Mouse (Mus musculus): ENCODE measurements at regions not wholly inside any gene's neighbourhood (a gene's known extent, or its start where the extent isn't known, plus 50 kb on each side); places are given as distances from the start of the nearest gene placed in this dataset.
"Not testable (repeated sequence)": the region's sequence is repeated elsewhere in the genome, so short reads cannot be mapped to it uniquely, and the experiment has no call there.

DNA sequence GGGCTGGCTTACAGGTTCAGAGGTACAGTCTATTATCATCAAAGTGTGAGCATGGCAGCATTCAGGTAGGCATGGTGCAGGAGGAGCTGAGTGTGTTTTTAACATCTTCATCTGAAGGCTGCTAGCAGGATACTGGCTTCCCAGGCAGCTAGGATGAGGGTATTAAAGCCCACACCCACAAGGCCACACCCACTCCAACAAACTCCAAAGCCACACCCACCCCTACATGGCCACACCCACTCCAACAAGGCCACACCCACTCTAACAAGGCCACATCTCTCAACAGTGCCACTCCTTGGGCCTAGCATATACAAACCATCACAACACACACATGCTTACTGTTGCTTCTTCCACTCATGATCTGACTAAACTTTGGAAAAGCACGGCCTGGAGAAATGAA, 172.5 kb downstream of the Msrb3 start:
- DNase-seq (ENCODE audit: low spot score in 2 of 2): no peak

DNA sequence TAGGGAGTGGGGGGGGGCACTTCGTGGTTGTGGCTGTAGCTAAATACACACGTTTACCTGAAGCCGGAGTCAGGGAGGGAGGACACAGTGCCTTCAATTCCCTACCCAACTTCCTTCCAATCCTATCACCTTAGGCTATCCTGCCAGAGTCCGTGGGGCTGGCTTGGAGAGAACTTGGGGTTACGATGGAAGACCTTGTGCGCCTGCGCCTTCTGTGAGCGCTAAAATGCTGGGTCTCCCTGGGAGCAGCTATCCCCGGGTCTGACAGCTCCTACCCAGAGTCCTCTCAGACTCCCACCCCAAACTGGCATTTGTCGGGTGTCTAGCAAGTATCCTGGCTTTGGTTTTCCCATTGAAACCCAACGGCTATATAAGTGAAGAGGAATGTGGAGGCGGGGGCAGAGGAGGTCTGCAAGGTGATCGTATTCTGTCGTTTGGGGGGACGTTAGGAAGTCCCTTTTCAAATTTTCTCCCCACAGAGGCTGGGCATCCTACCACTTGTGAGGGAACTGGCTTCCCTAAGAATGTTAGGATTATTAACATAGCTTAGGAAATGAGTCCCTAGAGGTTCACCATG, 176.9 kb downstream of the Msrb3 start:
- no peak for DNase-seq (ENCODE audit: low spot score in 2 of 2)

DNA sequence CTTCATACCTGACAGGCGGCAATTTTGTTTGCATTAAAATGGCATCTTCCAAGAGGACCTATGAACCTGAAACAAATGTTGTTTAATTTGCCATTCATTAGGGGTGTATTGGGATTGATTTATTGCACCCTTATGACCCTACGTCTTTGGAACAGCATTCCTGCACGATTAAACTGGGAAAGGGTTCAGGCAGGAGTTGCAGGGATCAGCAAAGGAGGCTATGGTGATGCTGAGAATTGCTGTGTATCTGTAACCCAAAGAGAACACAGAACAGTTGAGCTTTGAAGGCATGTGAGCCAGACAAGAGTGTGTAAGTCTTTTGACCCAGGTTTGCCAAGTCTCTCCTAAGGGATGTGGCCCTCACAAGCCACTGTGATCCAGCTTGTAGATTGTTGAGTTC, 177.9 kb downstream of the Msrb3 start:
- DNase-seq (ENCODE audit: low spot score in 2 of 2): no peak

DNA sequence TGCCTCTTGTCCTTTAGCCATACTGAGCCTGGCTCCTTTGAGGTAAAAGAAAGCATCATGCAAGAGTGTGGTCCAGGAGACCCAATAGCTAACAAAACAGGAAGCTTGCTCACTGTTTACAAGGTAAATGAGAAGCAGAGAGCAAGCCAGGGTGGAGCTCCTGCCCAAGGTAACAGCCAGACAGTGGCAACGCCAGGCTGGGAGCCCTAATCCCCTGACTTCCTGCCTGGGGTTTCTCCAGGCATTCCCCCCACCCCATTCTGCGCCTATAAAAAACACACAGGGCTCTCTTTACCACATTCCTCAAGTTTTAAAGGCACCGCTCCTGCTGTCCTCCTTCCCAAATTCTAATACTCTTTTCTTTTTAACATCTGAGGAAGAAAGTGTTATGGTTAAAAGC, 178.8 kb downstream of the Msrb3 start:
- DNase-seq (ENCODE audit: low spot score in 2 of 2): no peak

DNA sequence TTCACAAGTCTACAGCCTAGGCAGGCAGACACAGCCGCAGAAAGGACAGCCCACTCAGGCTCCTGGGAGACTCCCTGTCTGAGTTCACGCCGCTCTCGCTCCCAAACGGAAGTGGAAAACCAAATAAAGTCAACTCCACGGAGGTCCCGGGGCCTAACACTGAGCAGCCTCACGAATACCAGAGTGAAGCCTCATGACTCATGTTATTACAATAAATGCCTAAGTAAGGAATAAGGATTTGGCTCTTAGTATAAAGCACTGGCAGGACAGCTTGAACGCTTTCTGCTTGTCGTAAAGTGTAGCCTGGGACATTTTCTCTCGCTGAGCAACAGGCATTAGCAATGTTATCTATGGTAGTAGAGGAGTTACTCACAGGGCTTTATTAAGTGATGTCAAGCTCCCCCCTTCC, 181.7 kb downstream of the Msrb3 start:
- DNase-seq (ENCODE audit: low spot score in 2 of 2): no peak

DNA sequence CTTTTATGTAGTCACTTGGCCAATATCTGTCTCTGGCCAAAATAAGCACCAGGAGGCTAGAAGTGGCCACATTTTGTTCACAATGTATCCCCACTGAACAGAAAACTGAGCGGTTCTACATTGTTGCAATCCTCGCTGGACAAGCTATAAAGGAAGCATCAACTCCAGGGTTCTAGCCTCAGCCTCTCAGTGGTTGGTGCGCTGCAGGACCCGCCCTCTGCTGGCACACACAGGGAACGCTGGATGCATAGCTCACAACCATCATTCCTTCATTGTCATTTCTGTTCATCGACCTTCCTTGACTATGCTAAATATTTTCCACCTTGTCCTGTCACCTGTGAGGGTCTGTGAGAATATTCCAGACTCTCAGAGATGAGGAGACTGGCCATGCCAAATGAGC, 182.5 kb downstream of the Msrb3 start:
- DNase-seq (ENCODE audit: low spot score in 2 of 2): no peak

DNA sequence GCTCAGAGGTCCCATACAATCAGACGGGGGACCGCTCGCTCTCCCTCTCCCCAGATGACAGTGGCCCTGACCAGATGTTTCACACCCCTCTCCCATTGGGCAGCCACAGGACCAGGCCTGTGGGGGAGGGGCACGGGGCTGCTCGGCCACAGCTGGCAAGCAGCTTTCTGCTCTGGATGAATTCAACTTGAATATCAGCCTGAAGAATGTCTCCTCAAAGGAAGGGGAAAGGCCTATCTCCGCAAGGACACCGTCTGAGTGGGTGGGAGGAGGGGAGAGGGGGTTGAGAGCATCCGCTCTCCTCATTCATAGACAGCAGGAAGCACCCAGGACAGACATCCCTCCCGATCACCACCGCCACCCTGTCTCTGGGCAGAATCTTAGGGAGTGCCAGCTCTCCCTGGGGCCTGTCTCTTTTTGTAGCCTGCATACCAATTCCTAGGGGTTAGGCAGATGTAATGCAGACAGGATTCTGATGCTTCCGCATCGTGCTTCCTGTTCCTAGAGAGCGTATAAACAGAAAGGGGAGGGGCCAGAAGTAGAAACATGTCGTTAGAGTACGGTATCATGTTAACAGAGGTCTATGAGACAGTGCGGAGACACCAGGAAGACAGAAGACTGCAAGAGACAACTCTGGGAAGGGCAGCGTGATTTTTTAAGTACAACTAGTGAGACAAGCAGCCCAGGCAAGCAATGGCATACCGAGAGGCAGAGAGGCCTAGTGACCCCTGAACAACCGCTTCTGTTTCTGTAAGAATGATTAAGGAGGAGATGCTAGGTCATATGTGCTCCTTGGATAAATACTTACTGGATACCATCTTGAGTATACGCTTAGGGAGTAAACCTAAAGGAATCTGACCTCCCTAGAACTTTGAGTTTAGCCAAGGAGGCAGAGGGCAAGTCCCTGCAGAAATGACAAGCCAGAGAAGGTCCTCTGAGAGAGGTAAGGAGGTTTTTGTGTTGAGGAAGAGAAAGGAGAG, 190.8 kb downstream of the Msrb3 start:
- no peak for DNase-seq (ENCODE audit: low spot score in 2 of 2)

DNA sequence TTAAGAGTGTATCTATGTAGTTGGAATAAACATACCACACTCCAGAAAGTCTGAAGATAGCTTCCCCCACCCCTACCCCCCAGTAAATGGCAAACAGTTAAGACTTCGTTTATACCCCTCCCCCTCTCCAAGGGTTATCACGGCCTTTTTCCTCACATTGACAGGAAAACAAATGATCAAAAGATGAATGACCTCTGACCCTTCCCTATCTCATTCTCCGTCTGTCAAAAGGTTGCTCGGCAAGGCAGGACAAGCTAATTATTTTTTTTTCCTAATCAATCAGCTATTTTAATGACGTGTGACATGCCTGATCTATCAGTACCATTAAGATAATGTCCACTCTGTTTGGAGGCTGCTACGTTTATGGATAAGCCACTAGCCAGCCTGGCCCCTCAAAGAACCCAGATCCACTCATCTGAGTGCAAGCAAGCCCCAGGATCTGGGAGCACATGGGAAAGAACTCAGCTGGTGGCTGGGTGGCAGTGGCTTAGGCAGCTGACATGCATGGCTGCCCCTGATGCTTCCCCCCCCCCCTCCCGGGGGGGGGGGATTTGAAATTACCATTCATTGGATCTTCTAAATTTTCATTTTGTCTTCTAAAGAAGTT, 192.1 kb downstream of the Msrb3 start:
- DNase-seq (ENCODE audit: low spot score in 2 of 2): no peak

DNA sequence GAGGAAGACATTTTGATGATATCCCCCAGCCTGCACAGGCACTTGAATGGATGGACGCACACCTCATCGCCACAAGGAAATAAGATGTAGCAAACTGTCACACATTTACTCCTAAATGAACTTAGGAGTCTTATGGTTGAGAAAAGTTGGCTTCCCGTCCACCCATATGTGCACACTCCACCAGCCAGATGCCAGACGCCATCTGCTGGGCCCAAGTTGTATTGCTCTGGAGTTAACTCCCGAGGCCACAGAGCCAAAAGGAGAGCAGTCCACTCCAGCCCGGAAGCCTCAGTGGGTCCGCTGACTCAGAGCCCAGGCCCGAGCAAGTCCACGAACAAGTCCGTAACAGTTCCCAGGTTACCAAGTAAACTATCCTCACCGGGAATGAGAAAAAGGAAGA, 197.1 kb downstream of the Msrb3 start:
- peak; percentile 2 to 83 for DNase-seq (ENCODE audit: low spot score in 2 of 2)

DNA sequence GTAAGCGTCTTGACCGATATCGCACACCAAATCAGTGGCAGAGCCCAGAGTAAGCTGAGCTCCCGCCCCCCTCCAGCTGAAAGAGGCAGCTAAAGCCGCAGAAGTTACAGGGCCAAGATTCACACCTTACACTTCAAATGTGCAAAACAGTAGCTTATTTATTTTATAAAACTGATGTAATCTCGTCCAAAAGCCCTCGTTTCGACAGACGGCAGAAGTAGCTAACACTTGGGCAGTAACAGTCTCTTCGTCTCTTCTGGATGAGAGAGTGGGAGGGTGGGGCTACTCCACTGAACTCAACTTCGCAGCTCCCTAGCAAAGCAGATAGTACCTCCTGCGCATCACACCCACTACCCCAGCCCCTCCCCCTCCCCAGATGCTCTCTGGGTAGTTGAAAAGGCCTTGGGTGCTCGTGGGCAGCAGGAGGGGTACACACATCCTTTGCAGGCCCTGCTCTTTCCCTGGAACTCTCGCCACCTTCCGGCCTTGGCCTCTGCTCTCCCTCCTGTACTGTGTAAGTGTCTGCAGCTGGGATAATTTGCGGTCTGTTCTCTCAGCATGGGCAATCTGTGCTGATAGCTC, 201.5 kb downstream of the Msrb3 start:
- no peak for DNase-seq (ENCODE audit: low spot score in 2 of 2)

DNA sequence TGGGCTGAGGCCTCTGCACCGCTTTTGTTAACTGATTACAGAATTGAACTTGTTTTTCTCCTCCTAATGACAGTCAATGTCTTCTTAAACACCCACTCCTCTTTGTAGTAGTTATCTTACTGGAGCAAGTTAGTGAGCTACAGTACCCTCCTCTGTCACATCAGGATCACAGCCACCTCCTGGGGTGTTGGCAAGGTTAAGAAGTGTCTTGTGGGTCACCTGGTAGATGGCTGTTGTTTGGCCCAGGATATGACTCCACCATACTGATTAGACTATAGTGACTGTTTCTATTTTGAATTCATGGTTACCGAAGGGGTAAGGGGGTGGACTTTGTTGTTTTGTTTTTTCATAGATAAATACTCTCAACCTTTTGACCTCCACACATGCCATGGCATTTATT, 202.4 kb downstream of the Msrb3 start:
- no peak for DNase-seq (ENCODE audit: low spot score in 2 of 2)

DNA sequence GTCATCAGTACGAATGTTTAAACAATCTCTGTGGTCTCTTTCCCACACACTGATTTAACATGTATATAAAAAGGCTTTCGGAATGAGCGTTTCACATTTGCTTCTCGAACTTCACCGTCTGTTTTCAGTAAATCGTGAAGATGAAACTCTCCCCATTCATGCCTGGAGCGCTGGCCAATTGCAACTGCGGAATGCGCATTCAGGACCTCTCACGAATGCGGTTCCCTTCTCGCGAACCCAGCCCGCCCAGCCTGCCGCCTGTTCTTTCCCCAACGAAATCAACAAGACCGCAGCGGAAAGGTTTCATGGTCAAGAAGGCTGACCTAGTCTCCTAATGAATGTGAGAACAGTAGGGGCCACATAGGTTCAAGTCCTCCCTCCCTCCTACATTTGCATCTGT, 204.4 kb downstream of the Msrb3 start:
- no peak for DNase-seq (ENCODE audit: low spot score in 2 of 2)

DNA sequence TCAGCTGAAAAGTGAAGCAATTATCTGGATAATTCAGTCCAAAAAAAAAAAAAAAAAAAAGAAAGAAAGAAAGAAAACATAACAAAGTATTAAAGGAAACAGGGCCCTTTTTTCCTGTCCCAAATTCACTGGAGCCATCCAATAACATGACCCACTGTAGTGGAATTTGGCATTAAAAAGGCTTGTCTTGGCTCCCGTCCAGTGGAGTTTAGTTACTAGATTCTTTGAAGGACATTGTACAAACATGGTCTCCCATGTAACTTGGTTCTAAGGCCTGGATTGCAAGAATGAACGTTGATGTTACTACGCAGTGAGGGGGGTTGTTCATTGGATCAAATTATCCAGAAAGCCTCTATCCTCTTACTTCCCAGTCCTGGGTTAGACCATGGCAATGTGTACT, 207.4 kb downstream of the Msrb3 start:
- no peak for DNase-seq (ENCODE audit: low spot score in 2 of 2)

DNA sequence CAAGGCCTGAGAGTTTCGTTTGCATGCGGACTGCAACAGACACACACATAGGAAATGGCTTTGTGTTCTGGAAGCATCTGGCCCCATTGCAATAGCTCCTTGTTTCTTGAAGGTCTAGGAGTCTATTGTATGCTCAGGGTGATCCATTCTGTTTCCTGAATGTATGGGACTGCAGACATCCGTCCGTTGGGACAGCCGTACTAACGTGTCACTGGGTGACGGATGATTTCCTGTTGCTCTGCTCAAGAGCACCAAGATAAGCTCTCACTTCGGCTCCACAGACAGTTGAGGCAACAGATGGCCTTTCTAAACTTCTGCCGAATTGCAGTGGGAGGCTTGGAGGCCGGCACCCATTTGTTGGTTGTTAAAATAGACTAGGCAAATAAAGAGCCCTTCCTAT, 209.9 kb upstream of the Hmga2 start:
- DNase-seq (ENCODE audit: low spot score in 2 of 2): peak in 1 of 2 experiments; percentile 7

DNA sequence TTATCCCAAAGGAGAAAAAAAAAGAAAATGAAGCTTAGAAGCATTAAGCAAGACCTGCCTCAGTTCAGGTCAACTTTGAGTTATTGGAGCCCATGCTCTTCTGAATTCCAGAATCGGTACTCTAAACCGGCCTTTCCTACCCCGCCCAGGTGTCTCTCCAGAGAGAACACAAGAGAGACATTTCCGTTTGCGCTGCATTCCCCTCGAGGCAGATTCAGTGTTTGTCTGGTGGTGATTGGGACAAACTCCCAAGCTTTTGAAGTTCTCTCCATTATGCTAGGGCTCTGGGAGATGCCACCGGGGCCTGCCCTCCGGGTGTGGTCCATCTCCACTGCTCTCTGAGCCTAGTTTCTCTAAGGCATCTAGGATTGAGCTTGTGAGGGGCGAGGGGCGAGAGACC, 205.8 kb upstream of the Hmga2 start:
- no peak for DNase-seq (ENCODE audit: low spot score in 2 of 2)

DNA sequence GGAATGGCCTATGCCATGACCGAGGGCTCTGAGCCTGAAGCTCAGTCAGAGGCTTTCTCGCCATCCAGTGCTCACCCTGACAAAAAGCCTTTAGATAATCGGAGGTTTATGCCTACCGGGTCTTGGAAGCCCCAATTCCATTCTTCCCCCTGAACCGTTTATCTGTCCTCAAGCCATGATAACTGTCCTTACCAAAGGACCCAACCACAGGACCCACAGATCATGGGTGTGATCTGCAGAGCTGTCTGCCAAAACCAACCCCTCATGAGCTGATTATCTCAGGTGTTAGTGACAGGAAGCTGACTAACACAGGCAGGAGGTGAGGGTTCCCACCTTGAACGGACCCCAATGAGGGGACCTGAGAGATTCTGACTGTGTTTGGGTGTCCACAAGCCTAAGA, 203.7 kb upstream of the Hmga2 start:
- no peak for DNase-seq (ENCODE audit: low spot score in 2 of 2)

DNA sequence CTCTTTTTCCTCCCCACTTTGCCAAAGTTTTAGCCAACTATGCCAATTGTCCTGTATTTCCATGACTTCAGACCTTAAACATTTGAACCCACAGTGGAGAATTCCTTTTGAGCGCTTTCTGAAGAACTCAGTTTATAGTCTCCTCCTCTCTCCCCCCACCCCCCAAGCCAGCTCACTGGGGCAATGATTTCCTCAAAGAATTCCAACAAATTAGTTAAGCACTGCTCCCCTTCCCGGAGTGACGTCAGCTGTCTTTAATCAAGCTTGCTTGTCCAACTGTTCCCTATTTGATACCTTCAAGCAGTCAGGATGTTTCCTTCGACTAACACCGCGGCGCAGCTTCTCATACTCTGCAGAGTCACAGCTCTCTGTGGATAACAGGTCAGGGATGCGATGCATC, 202.0 kb upstream of the Hmga2 start:
- no peak for DNase-seq (ENCODE audit: low spot score in 2 of 2)

DNA sequence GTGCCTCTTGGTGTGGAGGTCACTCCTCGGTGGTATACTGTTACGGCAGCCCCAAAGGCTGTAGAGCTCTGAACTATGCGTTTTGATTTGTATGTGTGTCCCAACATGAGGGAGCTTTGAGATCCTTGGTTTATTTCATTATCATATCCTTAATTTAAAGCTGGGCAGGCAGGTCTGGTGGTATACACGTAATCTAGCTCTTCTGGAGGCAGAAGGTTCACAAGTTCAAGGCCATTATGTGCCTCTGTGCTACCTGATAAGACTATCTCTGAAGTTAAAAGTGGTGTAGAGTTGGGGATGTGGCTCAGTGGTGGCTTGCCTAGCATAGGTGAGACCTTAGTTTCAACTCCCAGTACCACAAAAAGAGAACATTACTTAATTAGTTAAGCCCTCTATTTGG, 199.1 kb upstream of the Hmga2 start:
- no peak for DNase-seq (ENCODE audit: low spot score in 2 of 2)

DNA sequence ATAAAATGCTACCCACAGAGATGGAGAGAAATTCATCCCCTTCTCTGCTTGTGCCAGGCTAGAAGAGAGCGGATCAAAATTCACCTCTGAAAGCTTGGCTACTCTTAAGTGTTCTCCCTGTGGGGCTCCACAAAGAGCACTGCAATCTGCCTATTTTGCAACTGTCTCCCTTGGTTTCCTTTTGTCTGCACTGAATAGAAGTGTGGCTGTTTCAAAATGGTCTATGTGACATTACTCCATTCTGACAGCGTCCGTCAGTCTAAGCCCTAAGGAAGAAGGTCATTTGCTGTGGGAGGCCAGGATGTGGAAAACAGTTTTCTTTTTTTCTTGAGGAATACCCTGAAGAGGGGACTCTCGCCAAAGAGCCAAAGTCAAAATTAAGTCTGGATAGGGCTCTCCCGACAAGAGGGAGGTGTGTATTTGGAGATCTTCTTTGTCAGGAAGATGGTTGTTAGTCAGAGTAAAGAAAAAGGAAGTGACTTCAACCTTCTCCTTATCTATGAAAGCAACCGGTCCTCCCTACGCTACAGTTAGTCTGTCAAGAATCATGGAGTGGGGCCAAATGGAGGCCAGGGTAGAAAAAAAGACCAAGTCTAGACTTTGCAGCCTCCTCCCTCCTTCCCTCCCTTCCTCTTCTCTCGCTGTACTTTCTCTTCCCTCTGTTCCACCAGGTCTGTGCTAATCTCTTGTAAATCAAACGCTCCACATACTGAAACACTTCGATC, 198.2 kb upstream of the Hmga2 start:
- DNase-seq (ENCODE audit: low spot score in 2 of 2): no peak

DNA sequence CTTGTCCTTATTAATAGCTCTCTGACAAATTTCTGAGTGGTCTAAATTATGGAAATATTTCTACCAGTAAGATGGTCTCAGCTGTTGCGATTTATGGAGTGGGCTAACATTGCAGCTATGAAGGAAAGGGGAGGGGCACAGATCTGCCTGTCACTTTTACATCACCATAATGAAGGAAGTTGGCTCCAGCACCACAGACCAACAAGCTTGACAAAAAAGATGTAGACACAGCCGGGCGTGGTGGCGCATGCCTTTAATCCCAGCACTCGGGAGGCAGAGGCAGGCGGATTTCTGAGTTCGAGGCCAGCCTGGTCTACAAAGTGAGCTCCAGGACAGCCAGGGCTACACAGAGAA, 191.4 kb upstream of the Hmga2 start:
- DNase-seq (ENCODE audit: low spot score in 2 of 2): not testable (repeated sequence)

DNA sequence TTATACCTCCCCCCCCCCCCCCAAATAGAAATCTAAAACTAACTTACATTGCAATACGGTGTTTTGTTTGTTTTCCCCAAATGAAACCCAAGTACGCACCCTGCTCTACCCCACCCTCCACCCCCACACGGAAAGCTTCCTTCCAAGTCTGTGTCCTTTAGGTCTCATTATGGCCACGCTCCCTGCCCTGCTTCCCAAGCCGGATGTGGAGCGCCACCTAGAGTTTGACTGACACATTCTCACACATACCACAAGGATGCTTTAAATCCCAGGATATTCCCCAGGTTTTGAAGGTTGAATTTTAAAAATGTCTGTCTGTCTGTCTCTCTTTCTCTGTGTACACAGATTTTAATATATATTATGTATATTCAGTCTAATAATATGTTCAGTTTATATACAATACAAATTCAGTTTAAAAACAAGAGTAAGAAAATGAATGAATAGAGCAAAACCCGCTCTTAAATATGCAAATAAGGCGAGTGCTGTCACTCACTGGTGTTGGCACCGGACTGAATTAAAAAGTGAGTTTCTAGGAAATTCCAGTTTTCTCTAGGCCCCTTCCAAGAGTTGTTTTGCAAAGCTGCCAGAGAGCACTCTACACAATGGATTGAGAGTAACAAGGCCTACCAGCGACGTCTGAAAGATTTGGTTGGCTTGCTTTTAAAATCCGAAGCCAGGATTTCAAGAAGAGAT, 190.9 kb upstream of the Hmga2 start:
- DNase-seq (ENCODE audit: low spot score in 2 of 2): peak in 1 of 2 experiments; percentile 25
